Mouse (Mus musculus): ENCODE results near the gene 4833439L19Rik. TPM values are rescaled to one million over a fixed set of nuclear protein-coding genes. Genes with fewer than 3 reads are reported as not detected.

4833439L19Rik gene
- 37.9 TPM for polyA plus RNA-seq (2015; fragmentation: Illumina TruSeq; extraction: RNeasy Lipid Tissue Mini Kit (QIAGEN cat#74804); ENCODE audit: insufficient read depth, low read depth, low replicate concordance)

GRCm38 (mm10) chr13:54565201-54565581 is at the start of gene 4833439L19Rik:
TSS of gene 4833439L19Rik (minus strand) at chr13:54565435.

GRCm38 (mm10) chr13:54610972-54611754 is 45.9 kb upstream of the 4833439L19Rik start, which contains the start of gene Cltb:
TSS of gene Cltb (minus strand) at chr13:54611344.

GRCm38 (mm10) chr13:54589996-54590951 is 25.0 kb upstream of the 4833439L19Rik start, which contains the start of the genes Nop16 and Higd2a:
TSS of gene Nop16 (minus strand) at chr13:54590090.
TSS of gene Higd2a (plus strand) at chr13:54590207.

GRCm38 (mm10) chr13:54574854-54575481 is 9.7 kb upstream of the 4833439L19Rik start, which contains the start of gene Arl10:
TSS of gene Arl10 (plus strand) at chr13:54575015.

GRCm38 (mm10) chr13:54503604-54504521 is 61.4 kb downstream of the 4833439L19Rik start, which contains the start of gene Simc1:
TSS of gene Simc1 (plus strand) at chr13:54503779.

Other genes with a start within 250 kb of the 4833439L19Rik start
- gene Cplx2, start 194.1 kb downstream of the 4833439L19Rik start, polyA plus RNA-seq (2015; fragmentation: Illumina TruSeq; extraction: RNeasy Lipid Tissue Mini Kit (QIAGEN cat#74804); ENCODE audit: insufficient read depth, low read depth, low replicate concordance), result 9.3 TPM
- 3.7 TPM for gene Thoc3, start 96.6 kb downstream of the 4833439L19Rik start, polyA plus RNA-seq (2015; fragmentation: Illumina TruSeq; extraction: RNeasy Lipid Tissue Mini Kit (QIAGEN cat#74804); ENCODE audit: insufficient read depth, low read depth, low replicate concordance)
- 4.4 TPM for gene Simc1, start 61.7 kb downstream of the 4833439L19Rik start, polyA plus RNA-seq (2015; fragmentation: Illumina TruSeq; extraction: RNeasy Lipid Tissue Mini Kit (QIAGEN cat#74804); ENCODE audit: insufficient read depth, low read depth, low replicate concordance)
- 3.4 TPM for gene Arl10, start 9.6 kb upstream of the 4833439L19Rik start, polyA plus RNA-seq (2015; fragmentation: Illumina TruSeq; extraction: RNeasy Lipid Tissue Mini Kit (QIAGEN cat#74804); ENCODE audit: insufficient read depth, low read depth, low replicate concordance)
- gene Nop16, start 24.7 kb upstream of the 4833439L19Rik start, polyA plus RNA-seq (2015; fragmentation: Illumina TruSeq; extraction: RNeasy Lipid Tissue Mini Kit (QIAGEN cat#74804); ENCODE audit: insufficient read depth, low read depth, low replicate concordance), result 5.5 TPM
- 34.5 TPM for gene Higd2a, start 24.8 kb upstream of the 4833439L19Rik start, polyA plus RNA-seq (2015; fragmentation: Illumina TruSeq; extraction: RNeasy Lipid Tissue Mini Kit (QIAGEN cat#74804); ENCODE audit: insufficient read depth, low read depth, low replicate concordance)
- 19.5 TPM for gene Cltb, start 45.9 kb upstream of the 4833439L19Rik start, polyA plus RNA-seq (2015; fragmentation: Illumina TruSeq; extraction: RNeasy Lipid Tissue Mini Kit (QIAGEN cat#74804); ENCODE audit: insufficient read depth, low read depth, low replicate concordance)
- 5.7 TPM for gene Faf2, start 56.3 kb upstream of the 4833439L19Rik start, polyA plus RNA-seq (2015; fragmentation: Illumina TruSeq; extraction: RNeasy Lipid Tissue Mini Kit (QIAGEN cat#74804); ENCODE audit: insufficient read depth, low read depth, low replicate concordance)
- 17.5 TPM for gene Rnf44, start 128.5 kb upstream of the 4833439L19Rik start, polyA plus RNA-seq (2015; fragmentation: Illumina TruSeq; extraction: RNeasy Lipid Tissue Mini Kit (QIAGEN cat#74804); ENCODE audit: insufficient read depth, low read depth, low replicate concordance)
- gene Cdhr2, start 136.0 kb upstream of the 4833439L19Rik start, polyA plus RNA-seq (2015; fragmentation: Illumina TruSeq; extraction: RNeasy Lipid Tissue Mini Kit (QIAGEN cat#74804); ENCODE audit: insufficient read depth, low read depth, low replicate concordance), result 1.3 TPM
- gene Gprin1, start 184.4 kb upstream of the 4833439L19Rik start, polyA plus RNA-seq (2015; fragmentation: Illumina TruSeq; extraction: RNeasy Lipid Tissue Mini Kit (QIAGEN cat#74804); ENCODE audit: insufficient read depth, low read depth, low replicate concordance), result 0.74 TPM
- 0.92 TPM for gene Sncb, start 201.2 kb upstream of the 4833439L19Rik start, polyA plus RNA-seq (2015; fragmentation: Illumina TruSeq; extraction: RNeasy Lipid Tissue Mini Kit (QIAGEN cat#74804); ENCODE audit: insufficient read depth, low read depth, low replicate concordance)
- not detected for gene Eif4e1b, start 218.6 kb upstream of the 4833439L19Rik start, polyA plus RNA-seq (2015; fragmentation: Illumina TruSeq; extraction: RNeasy Lipid Tissue Mini Kit (QIAGEN cat#74804); ENCODE audit: insufficient read depth, low read depth, low replicate concordance)
- gene Tspan17, start 223.9 kb upstream of the 4833439L19Rik start, polyA plus RNA-seq (2015; fragmentation: Illumina TruSeq; extraction: RNeasy Lipid Tissue Mini Kit (QIAGEN cat#74804); ENCODE audit: insufficient read depth, low read depth, low replicate concordance), result 11.1 TPM